In the genomic region with DNA sequence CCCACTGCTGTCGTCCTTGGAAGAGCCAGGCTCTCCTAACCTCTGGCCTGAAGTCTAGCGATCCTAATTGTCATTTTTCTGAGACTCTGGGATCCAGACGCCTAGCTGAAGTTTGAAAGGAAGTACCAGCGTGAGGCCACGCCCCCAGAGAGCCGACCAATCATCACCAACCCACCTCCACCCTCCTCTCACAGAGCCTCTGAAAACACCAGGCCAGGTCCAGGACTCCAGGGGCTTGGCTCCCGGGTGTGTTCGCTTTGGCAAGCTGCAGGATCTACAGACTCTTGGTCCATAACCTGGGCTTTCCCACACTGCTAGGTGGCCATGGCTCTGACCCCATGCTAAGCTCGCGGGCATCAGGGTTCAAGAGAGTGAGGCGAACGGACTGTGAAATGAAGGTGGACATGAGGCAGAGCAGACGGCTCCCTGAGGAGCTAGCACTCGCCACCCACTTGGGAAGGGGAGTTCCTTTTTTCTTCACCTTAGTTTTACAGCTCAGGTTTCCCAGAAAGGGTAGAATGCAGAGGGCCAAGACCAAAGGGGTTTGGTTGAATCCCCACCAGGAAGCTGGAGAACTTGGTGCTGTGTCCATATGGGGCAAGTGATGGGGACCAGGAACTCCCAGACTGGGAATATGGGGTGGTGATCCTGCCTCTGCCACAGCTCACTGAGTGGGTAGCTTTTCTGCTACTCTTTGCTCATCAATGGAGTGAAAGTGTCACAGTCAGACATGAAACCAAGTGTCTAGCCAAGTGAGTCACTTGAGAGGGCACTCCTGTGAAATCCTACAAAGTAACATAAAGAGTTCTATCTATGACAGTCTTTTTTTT, we compare ENCODE assay signal across 8 mouse cellular contexts. TPM values are rescaled to one million over a fixed set of nuclear protein-coding genes. Genes with fewer than 3 reads are reported as not detected.
DNase-seq lines count a peak whose midpoint lies in the region; ATAC-seq and TF ChIP-seq lines count a peak whose summit lies in the region.

No protein-coding gene starts in this region.

- H3K4me3 ChIP-seq in E14TG2a.4 (replicated peaks; ENCODE audit: low read length) = peak overlapping the region; percentile 74
- H3K4me3 ChIP-seq in forebrain, embryonic 13.5 days = peak overlapping the region; percentile 26

- H3K27ac ChIP-seq in forebrain, embryonic 13.5 days = no peak overlapping the region

- ATAC-seq in forebrain, embryonic 13.5 days = peak; percentile 67; the same call in 1 of the 2 replicates
- peak; percentile 99 for ATAC-seq in megakaryocyte-erythroid progenitor cell, adult 5-6 weeks (replicated peaks; ENCODE audit: low FRiP score, low TSS enrichment, poor library complexity, severe bottlenecking)

- H3K27me3 ChIP-seq in E14TG2a.4 (ENCODE audit: insufficient read depth, low read length) = no peaks in the 10 kb centered on the region
- H3K27me3 ChIP-seq in forebrain, embryonic 13.5 days = no peaks in the 10 kb centered on the region

- no peaks in the 10 kb centered on the region for H3K9me3 ChIP-seq in E14TG2a.4 (ENCODE audit: low read length)
- H3K9me3 ChIP-seq in forebrain, embryonic 13.5 days (replicated peaks) = no peaks in the 10 kb centered on the region

- 4% methylated on average over 14 of the region's 14 CpGs for WGBS in forebrain, embryonic 13.5 days

- TF ChIP-seq CTCF in E14TG2a.4 (conservative IDR thresholded peaks at IDR 0.05; ENCODE audit: low read length) = no peak

- H3K4me1 ChIP-seq in E14TG2a.4 (replicated peaks; ENCODE audit: low read depth, low read length) = peaks cover 9% of the 10 kb centered on the region
- H3K4me1 ChIP-seq in forebrain, embryonic 13.5 days = peaks cover 7% of the 10 kb centered on the region

- H3K4me2 ChIP-seq in forebrain, embryonic 13.5 days = peak overlapping the region; percentile 55

- DNase-seq in adrenal gland, postnatal 25 days = peak; percentile 79
- DNase-seq in heart, postnatal 4 days = peak; percentile 70
- peak; percentile 27 to 35 for DNase-seq in layer of hippocampus, postnatal 36 days
- DNase-seq in spleen, adult 18-20 months = peak; percentile 57 to 73
- DNase-seq in cerebellum, adult 9-11 months = no peak

- peaks cover 11% of the 10 kb centered on the region for H3K36me3 ChIP-seq in E14TG2a.4 (ENCODE audit: insufficient read depth, low read length)
- H3K36me3 ChIP-seq in forebrain, embryonic 13.5 days (ENCODE audit: poor library complexity, severe bottlenecking) = peaks cover 6% of the 10 kb centered on the region; the same call in 1 of the 2 replicates

- peak overlapping the region; percentile 56; the same call in 1 of the 2 replicates for H3K9ac ChIP-seq in forebrain, embryonic 13.5 days

RNA-seq across cellular contexts. Expression of gene Scaf8, which starts 12.2 kb away (rescaled TPM):
- total RNA-seq in adrenal gland, postnatal 25 days (2021) = 46.5 and 47.1 TPM in 2 replicates
- polyA plus RNA-seq in forebrain, embryonic 13.5 days (2015; fragmentation: Nextera tagmentation; extraction: Ambion mirVana) = 15.7 and 18.2 TPM in 2 replicates
- total RNA-seq in heart, postnatal 4 days (2021) = 10 to 100 TPM; 51.2 to 51.3 TPM
- total RNA-seq in layer of hippocampus, postnatal 36 days (2021) = 10 to 100 TPM; 58.3 to 60.4 TPM
- total RNA-seq in megakaryocyte-erythroid progenitor cell, adult 5-6 weeks (2014; fragmentation: Nextera tagmentation) = 52.0 and 61.2 TPM in 2 replicates
- 40.1 and 52.9 TPM in 2 replicates for total RNA-seq in megakaryocyte-erythroid progenitor cell, adult 5-6 weeks (2017)
